Mouse (Mus musculus): ENCODE results near the gene Xbp1. TPM values are rescaled to one million over a fixed set of nuclear protein-coding genes. Genes with fewer than 3 reads are reported as not detected.
A peak's percentile ranks its signal among the peaks of the same experiment; 100 is the strongest.
"Not testable (repeated sequence)": the region's sequence is repeated elsewhere in the genome, so short reads cannot be mapped to it uniquely, and the experiment has no call there.

The Xbp1 gene
- polyA plus RNA-seq, 1 experiment from 2014 or later = 100 TPM

- peak within 1 kb of the TSS; percentile 81 for H3K4me2 ChIP-seq
- peaks cover 23% of the 10 kb centered on the region for H3K4me1 ChIP-seq
- H3K9me3 ChIP-seq = no peaks in the 10 kb centered on the region
- peaks cover 16% of the 10 kb centered on the region; the same call in 1 of the 2 replicates for H3K36me3 ChIP-seq (replicated peaks)
- H3K9ac ChIP-seq = peak within 1 kb of the TSS; percentile 78
- peak within 1 kb of the TSS; percentile 75 for H3K4me3 ChIP-seq (replicated peaks)
- WGBS = under 1% methylated on average over 65 of the region's 65 CpGs
- peak within 1 kb of the TSS; percentile 65 for H3K27ac ChIP-seq
- peak; percentile 98 for ATAC-seq (ENCODE audit: low FRiP score)
- H3K27me3 ChIP-seq = no peaks in the 10 kb centered on the region
Measured at GRCm38 (mm10) chr11:5541799-5542481, 21.5 kb downstream of the Xbp1 start, which contains the start of gene Ccdc117. Ccdc117 (minus strand) TSS chr11:5542187.

DNA sequence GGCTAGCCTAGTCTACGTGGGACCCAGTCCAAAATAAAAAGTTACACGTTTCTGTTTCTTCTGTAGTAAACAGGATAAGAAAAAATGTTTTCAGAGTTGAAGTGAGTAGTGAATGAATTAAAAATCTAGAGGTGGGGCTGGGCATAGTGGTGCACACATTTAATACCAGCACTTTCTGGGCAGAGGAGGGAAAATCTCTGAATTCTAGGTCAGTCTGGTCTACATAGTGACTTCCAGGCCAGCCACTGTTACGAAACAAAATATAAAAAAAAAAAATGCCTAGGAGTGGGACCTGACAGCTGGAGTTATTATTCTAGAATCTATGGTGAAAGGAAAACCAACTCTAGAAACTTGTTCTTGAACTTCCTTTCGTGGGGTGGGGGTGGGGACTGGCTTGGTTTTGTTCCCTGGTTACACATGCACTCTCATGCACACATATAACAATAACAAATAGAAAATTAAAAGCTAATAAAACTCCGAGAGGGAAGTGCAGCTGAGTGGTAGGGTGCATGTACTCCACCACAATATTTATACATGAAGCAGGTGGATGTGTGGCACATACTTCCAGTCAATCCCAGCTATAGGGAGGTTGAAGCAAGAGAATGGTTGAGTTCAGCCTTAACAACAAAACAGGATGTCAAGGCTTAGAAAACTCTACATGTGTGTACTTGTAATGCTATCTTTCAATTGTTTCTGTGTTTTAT is 22.2 kb downstream of the Xbp1 start:
- H3K4me3 ChIP-seq (replicated peaks) = peak overlapping the region; percentile 75
- ATAC-seq (ENCODE audit: low FRiP score) = no peak
- H3K36me3 ChIP-seq (replicated peaks) = peaks cover 16% of the 10 kb centered on the region; the same call in 1 of the 2 replicates
- no peak overlapping the region for H3K9ac ChIP-seq
- peak overlapping the region; percentile 81 for H3K4me2 ChIP-seq
- H3K4me1 ChIP-seq = peaks cover 23% of the 10 kb centered on the region
- H3K9me3 ChIP-seq = no peaks in the 10 kb centered on the region
- WGBS = 54% methylated on average over 5 of the region's 5 CpGs
- H3K27me3 ChIP-seq = no peaks in the 10 kb centered on the region
- H3K27ac ChIP-seq = no peak overlapping the region

- no peak for ATAC-seq (ENCODE audit: low FRiP score)
- Histone ChIP-seq H3K9me3 (no peaks in the 10 kb centered on the region), H3K9ac (no peak overlapping the region), H3K27ac (no peak overlapping the region), H3K27me3 (no peaks in the 10 kb centered on the region), H3K4me3 (replicated peaks) (no peak overlapping the region), H3K4me2 (no peak overlapping the region), H3K4me1 (peaks cover 22% of the 10 kb centered on the region), H3K36me3 (replicated peaks) (peaks cover 12% of the 10 kb centered on the region; the same call in 1 of the 2 replicates)
- 84% methylated on average over 1 of the region's 1 CpGs for WGBS
Measured at GRCm38 (mm10) chr11:5543281-5543680, 22.8 kb downstream of the Xbp1 start.

DNA sequence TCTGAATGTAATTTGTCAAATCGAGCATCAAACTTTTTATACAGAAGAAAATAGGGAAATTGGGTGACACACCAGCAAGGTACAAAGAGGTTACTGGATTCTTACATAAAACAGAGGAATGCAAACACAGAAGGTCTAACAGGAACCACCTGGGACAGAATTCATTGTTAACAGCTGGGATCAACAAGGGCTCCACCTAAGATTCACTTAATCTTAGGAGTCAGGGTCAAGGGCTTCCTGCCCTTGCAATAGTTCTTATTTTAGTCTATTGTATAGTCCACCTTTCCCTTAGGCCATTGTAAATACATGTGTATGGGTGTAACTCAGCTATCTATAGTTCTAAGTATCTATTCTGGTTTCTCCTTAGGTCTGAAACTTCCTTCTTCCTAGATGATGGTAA is 24.2 kb downstream of the Xbp1 start:
- WGBS = 67% methylated on average over 1 of the region's 1 CpGs
- H3K4me1 ChIP-seq = peaks cover 13% of the 10 kb centered on the region
- H3K9me3 ChIP-seq; H3K36me3 ChIP-seq (replicated peaks); H3K27ac ChIP-seq; H3K27me3 ChIP-seq; H3K4me3 ChIP-seq (replicated peaks); ATAC-seq (ENCODE audit: low FRiP score); H3K9ac ChIP-seq; H3K4me2 ChIP-seq: not testable (repeated sequence)

DNA sequence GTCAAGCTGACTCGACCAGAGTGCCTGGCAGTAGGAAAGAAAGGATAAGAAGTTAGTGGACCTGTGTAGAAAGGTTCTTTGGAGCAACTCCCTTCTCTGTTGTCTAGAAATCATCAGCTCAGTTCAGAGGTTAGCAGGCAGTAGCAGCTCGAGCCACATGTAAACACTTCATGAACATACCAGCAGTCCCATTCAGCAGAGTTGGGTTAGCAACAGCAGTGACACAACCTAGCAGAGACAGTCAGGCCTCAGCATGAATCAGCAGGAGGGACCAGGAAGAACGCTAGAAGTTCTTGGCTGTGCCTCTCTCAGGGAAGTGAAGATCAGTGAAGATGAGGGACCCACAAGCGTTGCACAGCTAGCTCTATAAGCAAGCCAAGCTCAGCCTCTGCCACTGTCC is 25.0 kb downstream of the Xbp1 start:
- no peak for ATAC-seq (ENCODE audit: low FRiP score)
- Histone ChIP-seq H3K4me2 (no peak overlapping the region), H3K4me1 (peaks cover 10% of the 10 kb centered on the region), H3K27ac (no peak overlapping the region), H3K9me3 (no peaks in the 10 kb centered on the region), H3K36me3 (replicated peaks) (no peaks in the 10 kb centered on the region), H3K27me3 (no peaks in the 10 kb centered on the region), H3K4me3 (replicated peaks) (no peak overlapping the region), H3K9ac (no peak overlapping the region)
- 79% methylated on average over 4 of the region's 4 CpGs for WGBS

DNA sequence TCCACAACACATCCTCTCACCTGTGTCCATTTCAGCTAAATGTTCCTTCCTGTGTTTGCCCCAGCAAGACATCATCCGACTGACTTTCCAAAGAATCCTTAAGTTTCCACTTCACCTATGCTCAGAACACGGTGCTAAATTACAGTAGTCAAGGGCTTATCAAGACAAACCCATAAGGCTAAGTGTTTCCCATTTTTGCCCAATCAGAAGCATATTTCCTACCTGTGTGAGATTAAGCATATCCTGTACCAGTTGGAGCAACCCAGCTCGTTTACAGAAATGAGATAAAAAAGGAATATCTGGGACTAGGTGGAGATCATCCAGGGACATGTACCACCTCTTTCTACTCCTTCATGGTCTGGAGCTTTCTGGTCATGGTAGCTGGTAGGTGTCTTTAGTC is 26.2 kb downstream of the Xbp1 start:
- no peak overlapping the region for H3K9ac ChIP-seq
- H3K36me3 ChIP-seq (replicated peaks) = no peaks in the 10 kb centered on the region
- no peaks in the 10 kb centered on the region for H3K9me3 ChIP-seq
- H3K4me2 ChIP-seq = no peak overlapping the region
- no peak overlapping the region for H3K27ac ChIP-seq
- no peaks in the 10 kb centered on the region for H3K4me1 ChIP-seq
- WGBS = 88% methylated on average over 3 of the region's 3 CpGs
- ATAC-seq (ENCODE audit: low FRiP score) = no peak
- no peaks in the 10 kb centered on the region for H3K27me3 ChIP-seq
- no peak overlapping the region for H3K4me3 ChIP-seq (replicated peaks)

- Histone ChIP-seq H3K27me3 (no peaks in the 10 kb centered on the region), H3K27ac (no peak overlapping the region), H3K4me3 (replicated peaks) (no peak overlapping the region), H3K36me3 (replicated peaks) (no peaks in the 10 kb centered on the region), H3K9me3 (no peaks in the 10 kb centered on the region), H3K4me2 (no peak overlapping the region), H3K9ac (no peak overlapping the region), H3K4me1 (no peaks in the 10 kb centered on the region)
- no peak for ATAC-seq (ENCODE audit: low FRiP score)
- 86% methylated on average over 5 of the region's 5 CpGs for WGBS
Measured at GRCm38 (mm10) chr11:5551430-5551829, 31.0 kb downstream of the Xbp1 start.

DNA sequence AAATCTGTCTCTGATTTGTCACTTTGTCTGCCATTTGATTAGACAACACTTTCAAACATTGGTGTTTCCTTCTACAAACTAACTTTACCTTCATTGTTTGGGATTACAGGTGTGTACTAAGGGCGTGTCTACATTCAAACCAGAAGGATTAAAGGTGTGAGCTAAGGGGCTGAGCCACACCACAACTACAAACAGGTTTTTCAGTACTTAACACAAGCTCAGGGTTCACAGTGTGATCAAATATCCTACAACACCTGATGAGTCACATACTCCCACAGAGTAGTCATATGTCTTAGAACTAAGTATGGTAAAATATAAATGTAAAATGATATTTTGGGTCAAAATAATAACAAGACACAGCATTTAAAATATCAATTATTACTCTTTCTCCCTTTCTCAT is 31.5 kb downstream of the Xbp1 start:
- Histone ChIP-seq H3K36me3 (replicated peaks) (no peaks in the 10 kb centered on the region), H3K9ac (no peak overlapping the region), H3K9me3 (no peaks in the 10 kb centered on the region), H3K27me3 (no peaks in the 10 kb centered on the region), H3K27ac (no peak overlapping the region), H3K4me1 (no peaks in the 10 kb centered on the region), H3K4me3 (replicated peaks) (no peak overlapping the region), H3K4me2 (no peak overlapping the region)
- 66% methylated on average over 1 of the region's 1 CpGs for WGBS
- no peak for ATAC-seq (ENCODE audit: low FRiP score)

DNA sequence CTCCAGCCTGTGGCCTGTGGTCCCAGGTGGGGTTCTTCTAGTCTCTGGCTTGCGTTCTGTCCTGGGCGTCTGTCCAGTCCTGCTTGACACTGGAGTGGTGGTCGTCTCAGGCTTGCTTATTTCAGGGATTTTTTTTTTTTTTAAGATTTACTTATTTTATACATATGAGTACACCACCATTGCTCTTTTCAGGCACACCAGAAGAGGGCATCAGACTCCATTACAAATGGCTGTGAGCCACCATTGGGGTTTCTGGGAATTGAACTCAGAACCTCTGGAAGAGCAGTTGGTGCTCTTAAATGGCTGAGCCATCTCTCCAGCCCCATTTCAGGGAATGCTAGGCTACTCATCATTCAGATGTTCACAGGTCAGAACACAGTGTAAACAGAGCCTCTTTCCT is 39.8 kb downstream of the Xbp1 start:
- no peaks in the 10 kb centered on the region for H3K36me3 ChIP-seq (replicated peaks)
- no peaks in the 10 kb centered on the region for H3K9me3 ChIP-seq
- no peak overlapping the region for H3K4me3 ChIP-seq (replicated peaks)
- peaks cover 5% of the 10 kb centered on the region for H3K4me1 ChIP-seq
- H3K4me2 ChIP-seq = no peak overlapping the region
- 87% methylated on average over 3 of the region's 3 CpGs for whole genome bisulfite sequencing
- no peak overlapping the region for H3K9ac ChIP-seq
- ATAC-seq (ENCODE audit: low FRiP score) = no peak
- H3K27me3 ChIP-seq = peaks cover 3% of the 10 kb centered on the region; the same call in 1 of the 2 replicates
- no peak overlapping the region for H3K27ac ChIP-seq

DNA sequence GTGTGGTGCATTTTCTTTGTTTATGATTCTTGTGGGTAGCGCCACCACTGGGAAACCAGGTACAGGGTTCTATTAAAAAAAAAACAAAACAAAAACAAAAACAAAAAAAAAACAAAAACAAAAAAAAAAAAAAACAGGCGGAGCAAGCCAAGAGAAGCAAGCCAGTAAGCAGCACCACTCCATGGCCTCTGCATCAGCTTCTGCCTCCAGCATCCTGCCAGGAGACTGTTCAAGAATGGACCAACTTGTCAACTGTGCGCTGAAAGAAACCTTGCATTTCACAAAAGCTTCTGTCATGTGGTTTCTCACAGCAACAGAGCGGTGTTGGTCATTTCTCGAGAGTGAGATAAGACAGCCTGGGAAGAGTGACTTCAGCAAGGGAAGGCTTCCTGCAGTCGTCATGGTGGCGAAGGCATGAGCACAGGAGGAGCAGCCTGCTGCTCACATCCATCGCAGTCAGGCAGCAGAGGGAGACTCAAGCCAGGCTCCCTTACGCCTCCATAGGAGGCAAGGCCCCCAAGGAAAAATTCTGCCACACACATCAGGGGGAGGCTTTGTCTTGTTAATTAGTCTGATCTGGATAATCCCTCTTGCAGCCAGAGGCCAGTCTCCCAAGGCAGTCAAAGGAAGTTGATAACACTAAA is 42.3 kb downstream of the Xbp1 start:
- 18% methylated on average over 9 of the region's 9 CpGs for WGBS
- ATAC-seq (ENCODE audit: low FRiP score) = 0 out of 2 replicates have a peak, but pooled peaks have one; percentile 57
- H3K4me2 ChIP-seq = peak overlapping the region; percentile 24; the same call in 1 of the 2 replicates

DNA sequence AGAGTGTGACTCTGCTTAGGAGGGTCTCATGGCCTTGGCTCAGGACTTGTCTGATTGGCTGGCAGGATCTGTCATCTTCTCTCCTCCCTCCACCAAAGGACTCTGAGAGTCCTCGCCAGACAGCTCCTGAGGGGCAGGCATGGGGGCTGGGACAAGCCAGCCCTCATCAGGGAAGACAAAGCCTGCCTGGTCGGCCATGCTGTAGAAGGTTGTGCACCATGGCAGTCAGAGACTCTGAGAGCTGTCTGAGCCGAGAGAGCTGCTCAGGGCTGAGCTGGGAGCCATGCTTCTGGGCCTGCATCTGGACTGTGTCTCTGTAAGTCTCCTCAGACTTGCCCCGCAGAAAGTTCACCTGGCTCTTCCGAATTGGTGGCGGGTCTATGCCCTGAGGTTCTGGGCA is 43.4 kb downstream of the Xbp1 start:
- H3K27me3 ChIP-seq = peaks cover 3% of the 10 kb centered on the region; the same call in 1 of the 2 replicates
- no peak for ATAC-seq (ENCODE audit: low FRiP score)
- H3K27ac ChIP-seq = no peak overlapping the region
- peaks cover 5% of the 10 kb centered on the region for H3K4me1 ChIP-seq
- no peaks in the 10 kb centered on the region for H3K36me3 ChIP-seq (replicated peaks)
- no peaks in the 10 kb centered on the region for H3K9me3 ChIP-seq
- no peak overlapping the region for H3K4me2 ChIP-seq
- no peak overlapping the region for H3K9ac ChIP-seq
- no peak overlapping the region for H3K4me3 ChIP-seq (replicated peaks)
- WGBS = 58% methylated on average over 6 of the region's 6 CpGs

More for the DNA sequence above, 42.3 kb downstream of the Xbp1 start:
- Histone ChIP-seq H3K36me3 (replicated peaks) (no peaks in the 10 kb centered on the region), H3K9me3 (no peaks in the 10 kb centered on the region), H3K4me3 (replicated peaks) (no peak overlapping the region), H3K27ac (no peak overlapping the region), H3K9ac (no peak overlapping the region), H3K27me3 (peaks cover 3% of the 10 kb centered on the region; the same call in 1 of the 2 replicates), H3K4me1 (peaks cover 5% of the 10 kb centered on the region)

- Histone ChIP-seq H3K4me3 (replicated peaks) (no peak overlapping the region), H3K27ac (no peak overlapping the region), H3K9me3 (no peaks in the 10 kb centered on the region), H3K9ac (no peak overlapping the region), H3K36me3 (replicated peaks) (no peaks in the 10 kb centered on the region), H3K4me1 (peaks cover 5% of the 10 kb centered on the region), H3K4me2 (no peak overlapping the region), H3K27me3 (peaks cover 3% of the 10 kb centered on the region; the same call in 1 of the 2 replicates)
- ATAC-seq (ENCODE audit: low FRiP score) = no peak
- WGBS = 81% methylated on average over 3 of the region's 3 CpGs
Measured at GRCm38 (mm10) chr11:5565596-5565995, 45.1 kb downstream of the Xbp1 start.

Data from forebrain, embryonic 12.5 days (tissue).